Mouse (Mus musculus): ENCODE results near the gene Slc39a2.

DNA sequence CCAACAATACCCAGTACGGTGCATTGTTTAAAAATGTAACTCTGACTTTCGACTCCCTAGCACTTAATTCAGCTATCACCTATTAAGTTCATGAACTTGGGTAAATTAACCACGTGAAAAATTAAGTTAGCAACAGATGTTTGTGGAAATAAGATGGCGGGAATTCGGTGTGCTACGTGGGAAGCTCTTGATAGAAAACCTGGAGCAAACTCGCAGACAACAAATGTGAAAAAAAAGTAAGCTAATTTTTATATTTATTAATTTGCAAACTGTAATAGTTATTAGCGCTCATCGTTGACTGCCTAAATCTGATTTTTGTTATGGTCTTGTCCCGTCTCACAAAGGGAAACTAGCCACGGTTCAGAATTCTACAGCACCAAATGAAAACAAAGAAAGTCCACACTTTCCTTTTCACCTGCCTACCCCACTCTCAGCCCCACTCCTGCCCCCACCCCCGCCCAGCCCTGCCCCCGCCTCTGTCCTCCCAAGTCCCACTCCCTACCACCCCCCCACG is 8.6 kb upstream of the Slc39a2 start:
- TF ChIP-seq CTCF (IDR thresholded peaks at IDR 0.05; ENCODE audit: low read depth): no peak
- no peak for TF ChIP-seq EP300 (optimal IDR thresholded peaks at IDR 0.05)
